Mouse (Mus musculus): ENCODE data around the gene Rnls. TPM values are rescaled to one million over a fixed set of nuclear protein-coding genes. Genes with fewer than 3 reads are reported as not detected.

Rnls gene
- total and polyA plus RNA-seq, 3 experiments = not detected

- no peak for DNase-seq (ENCODE audit: low read depth, low spot score)
- Histone ChIP-seq H3K9me3 (replicated peaks; ENCODE audit: insufficient read depth, low read length) (no peaks in the 10 kb centered on the region), H3K27ac (ENCODE audit: control insufficient read depth, low read depth, low read length) (peak overlapping the region; percentile 48), H3K4me1 (ENCODE audit: control insufficient read depth in 1 of 2, insufficient read depth in 2 of 2, low read length in 2 of 2) (peaks cover 8% of the 10 kb centered on the region in 2 experiments), H3K4me3 (ENCODE audit: control insufficient read depth in 1 of 2, insufficient read depth in 1 of 2, low read depth in 2 of 2, low read length in 2 of 2) (peak overlapping the region; percentile 40 to 67), H3K9ac (ENCODE audit: control insufficient read depth, low read depth, low read length, poor library complexity, severe bottlenecking) (peak overlapping the region; percentile 26), H3K79me2 (ENCODE audit: control insufficient read depth, insufficient read depth, low read length, poor library complexity) (no peaks in the 10 kb centered on the region), H3K36me3 (ENCODE audit: control insufficient read depth in 1 of 2, insufficient read depth in 2 of 2, low read length in 2 of 2) (peaks cover 0 to 4% of the 10 kb centered on the region in 2 experiments; a peak in 1 of 4 replicates), H3K27me3 (ENCODE audit: control insufficient read depth in 1 of 2, insufficient read depth in 2 of 2, low read length in 2 of 2) (no peaks in the 10 kb centered on the region)
- no peak for TF ChIP-seq RAD21 (IDR thresholded peaks at IDR 0.05; ENCODE audit: low read depth, low read length)
- TF ChIP-seq MXI1 (IDR thresholded peaks at IDR 0.05; ENCODE audit: low read depth, low read length) = 0 out of 2 replicates have a peak, but pooled peaks have one; percentile 24
Observed at GRCm38 (mm10) chr19:33223766-33224165, 168.3 kb downstream of the Rnls start.

DNA sequence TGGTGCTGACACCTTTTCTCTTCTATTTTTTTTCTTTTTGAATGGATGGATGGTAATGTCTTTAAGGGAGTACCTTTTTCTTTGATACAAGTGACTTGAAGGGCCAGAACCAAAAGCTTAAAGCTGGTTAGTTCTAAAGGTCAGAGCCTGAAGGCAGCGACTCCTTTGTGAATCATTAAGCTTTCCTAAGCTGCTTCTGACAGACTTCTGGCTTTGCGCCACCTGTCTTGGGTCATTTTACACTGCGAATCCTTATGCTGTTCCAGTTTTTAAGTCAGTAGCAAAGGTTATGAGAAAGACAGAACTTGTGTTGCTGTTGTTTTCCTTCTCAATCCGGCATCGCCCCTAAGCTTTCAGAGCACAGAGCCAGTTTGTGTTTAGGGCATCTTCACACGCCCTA is 168.8 kb downstream of the Rnls start:
- Histone ChIP-seq H3K27ac (ENCODE audit: control insufficient read depth, low read depth, low read length) (peak overlapping the region; percentile 48; the same call in 1 of the 2 replicates), H3K79me2 (ENCODE audit: control insufficient read depth, insufficient read depth, low read length, poor library complexity) (no peaks in the 10 kb centered on the region), H3K4me1 (ENCODE audit: control insufficient read depth in 1 of 2, insufficient read depth in 2 of 2, low read length in 2 of 2) (peaks cover 8% of the 10 kb centered on the region in 2 experiments), H3K27me3 (ENCODE audit: control insufficient read depth in 1 of 2, insufficient read depth in 2 of 2, low read length in 2 of 2) (no peaks in the 10 kb centered on the region), H3K4me3 (ENCODE audit: control insufficient read depth in 1 of 2, insufficient read depth in 1 of 2, low read depth in 2 of 2, low read length in 2 of 2) (peak overlapping the region; percentile 40 to 67; a peak in 3 of 4 replicates), H3K9me3 (replicated peaks; ENCODE audit: insufficient read depth, low read length) (no peaks in the 10 kb centered on the region), H3K36me3 (ENCODE audit: control insufficient read depth in 1 of 2, insufficient read depth in 2 of 2, low read length in 2 of 2) (peaks cover 0 to 4% of the 10 kb centered on the region in 2 experiments; a peak in 1 of 4 replicates), H3K9ac (ENCODE audit: control insufficient read depth, low read depth, low read length, poor library complexity, severe bottlenecking) (peak overlapping the region; percentile 7; the same call in 1 of the 2 replicates)
- peak; percentile 54 for DNase-seq (ENCODE audit: low read depth, low spot score)
- TF ChIP-seq POLR2AphosphoS5 (IDR thresholded peaks at IDR 0.05; ENCODE audit: borderline replicate concordance, low read depth, low read length) (no peak), SIN3A (IDR thresholded peaks at IDR 0.05; ENCODE audit: low read length) (peak; percentile 8; the same call in 1 of the 2 replicates), MAFK (IDR thresholded peaks at IDR 0.05; ENCODE audit: borderline replicate concordance, low read depth, low read length) (no peak), POLR2AphosphoS2 (IDR thresholded peaks at IDR 0.05; ENCODE audit: low read length) (no peak), NRF1 (IDR thresholded peaks at IDR 0.05; ENCODE audit: insufficient read depth, low read depth, low read length, poor library complexity, severe bottlenecking) (no peak), GATA1 (IDR thresholded peaks at IDR 0.05; ENCODE audit: low read depth, low read length) (no peak), HCFC1 (IDR thresholded peaks at IDR 0.05; ENCODE audit: low read depth, low read length) (no peak)

- H3K9me3 ChIP-seq (replicated peaks; ENCODE audit: insufficient read depth, low read length) = no peaks in the 10 kb centered on the region
- DNase-seq (ENCODE audit: low read depth, low spot score) = peak; percentile 54
- H3K36me3 ChIP-seq (ENCODE audit: control insufficient read depth in 1 of 2, insufficient read depth in 2 of 2, low read length in 2 of 2) = peaks cover 0 to 4% of the 10 kb centered on the region in 2 experiments; a peak in 1 of 4 replicates
- H3K4me3 ChIP-seq (ENCODE audit: control insufficient read depth in 1 of 2, insufficient read depth in 1 of 2, low read depth in 2 of 2, low read length in 2 of 2) = peak overlapping the region; percentile 1 to 67; a peak in 3 of 4 replicates
- peak; percentile 61 for TF ChIP-seq MYB (IDR thresholded peaks at IDR 0.05; ENCODE audit: low read depth, low read length)
- TF ChIP-seq ZMIZ1 (IDR thresholded peaks at IDR 0.05; ENCODE audit: low read depth, low read length) = no peak
- no peak for TF ChIP-seq GATA1 (IDR thresholded peaks at IDR 0.05; ENCODE audit: low read depth, low read length)
- TF ChIP-seq TCF12 (IDR thresholded peaks at IDR 0.05; ENCODE audit: low read depth, low read length) = 0 out of 2 replicates have a peak, but pooled peaks have one; percentile 6
- no peak for TF ChIP-seq POLR2A (IDR thresholded peaks at IDR 0.05; ENCODE audit: control insufficient read depth in 1 of 2, insufficient read depth in 1 of 2, low read depth in 1 of 2, low read length in 2 of 2, poor library complexity in 1 of 2)
- no peak for TF ChIP-seq USF1 (IDR thresholded peaks at IDR 0.05; ENCODE audit: low read depth, low read length)
- TF ChIP-seq MEF2A (IDR thresholded peaks at IDR 0.05; ENCODE audit: extremely low read depth, insufficient replicate concordance, low read depth, low read length, poor library complexity, severe bottlenecking) = peak; percentile 67; the same call in 1 of the 2 replicates
- TF ChIP-seq ETS1 (IDR thresholded peaks at IDR 0.05; ENCODE audit: low read depth, low read length) = 0 out of 2 replicates have a peak, but pooled peaks have one; percentile 24
- peak; percentile 29 to 56; a peak in 2 of 4 replicates for TF ChIP-seq EP300 (IDR thresholded peaks at IDR 0.05; ENCODE audit: low read depth in 1 of 2, low read length in 2 of 2)
- TF ChIP-seq SIN3A (IDR thresholded peaks at IDR 0.05; ENCODE audit: low read length) = peak; percentile 44
- 0 out of 2 replicates have a peak, but pooled peaks have one; percentile 1 for TF ChIP-seq ZC3H11A (IDR thresholded peaks at IDR 0.05; ENCODE audit: low read depth, low read length)
- no peaks in the 10 kb centered on the region for H3K27me3 ChIP-seq (ENCODE audit: control insufficient read depth in 1 of 2, insufficient read depth in 2 of 2, low read length in 2 of 2)
- no peak overlapping the region for H3K27ac ChIP-seq (ENCODE audit: control insufficient read depth, low read depth, low read length)
- peak overlapping the region; percentile 7; the same call in 1 of the 2 replicates for H3K9ac ChIP-seq (ENCODE audit: control insufficient read depth, low read depth, low read length, poor library complexity, severe bottlenecking)
- H3K79me2 ChIP-seq (ENCODE audit: control insufficient read depth, insufficient read depth, low read length, poor library complexity) = no peaks in the 10 kb centered on the region
- H3K4me1 ChIP-seq (ENCODE audit: control insufficient read depth in 1 of 2, insufficient read depth in 2 of 2, low read length in 2 of 2) = peaks cover 8% of the 10 kb centered on the region in 2 experiments
Observed at GRCm38 (mm10) chr19:33222595-33223223, 169.4 kb downstream of the Rnls start.
